Mouse (Mus musculus) urinary bladder, postnatal 10 days (tissue): ENCODE results near the gene Inafm1.
A peak's percentile ranks its signal among the peaks of the same experiment; 100 is the strongest.
"Not testable (repeated sequence)": the region's sequence is repeated elsewhere in the genome, so short reads cannot be mapped to it uniquely, and the experiment has no call there.

Source experiments
- DNase-seq: peaks from one replicate; pipeline ENCODE4 v3.0.0; 2022; ENCODE audit warnings: low spot score

Inafm1 gene

DNA sequence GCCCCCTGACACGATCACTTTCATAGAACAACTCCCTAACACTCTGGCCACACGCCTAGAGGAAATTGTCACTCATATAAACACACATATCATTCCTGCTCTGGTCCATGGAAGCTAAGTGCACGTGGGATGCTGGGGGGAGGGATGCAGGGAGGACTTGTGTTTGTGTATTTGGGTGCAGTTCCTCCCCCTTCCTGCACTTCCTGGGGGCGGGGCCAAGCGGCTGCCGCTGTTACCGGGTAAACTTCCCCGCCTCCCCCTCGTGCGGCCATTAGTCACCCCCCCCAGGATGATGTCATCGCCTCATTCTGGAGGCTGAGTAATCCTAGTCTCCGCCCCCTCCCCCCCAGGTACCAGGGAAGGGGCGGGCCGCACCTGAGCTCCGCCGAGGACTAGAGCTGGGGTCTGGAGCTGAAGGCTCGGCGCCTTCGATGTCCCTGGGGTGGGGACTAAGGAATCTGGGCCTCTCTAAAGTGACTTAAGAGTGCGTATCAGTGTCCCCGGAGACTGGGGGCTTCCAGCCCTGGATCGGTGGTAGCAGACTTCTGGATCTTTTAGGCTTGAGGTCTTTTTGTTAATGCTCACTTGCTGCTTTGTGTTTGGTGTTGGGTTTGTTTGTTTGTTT, 23.5 kb upstream of the Inafm1 start:
- DNase-seq = no peak

DNA sequence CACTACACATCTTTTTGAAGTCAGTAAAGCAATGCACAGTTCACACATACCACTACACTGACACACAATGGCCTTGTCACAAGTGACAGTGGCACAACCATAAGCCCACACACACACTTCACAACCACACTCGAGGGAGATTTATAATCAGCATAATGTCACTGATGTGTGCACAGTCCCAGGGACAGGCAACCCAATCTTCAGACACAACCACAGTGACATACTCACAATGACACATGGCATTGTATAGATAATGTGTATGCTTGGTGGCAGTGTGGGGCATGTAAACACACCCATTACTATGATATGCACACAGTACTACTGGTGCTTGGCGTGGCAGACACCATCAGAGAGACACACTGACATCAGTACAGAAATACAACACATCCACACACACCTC, 22.7 kb upstream of the Inafm1 start:
- no peak for DNase-seq

DNA sequence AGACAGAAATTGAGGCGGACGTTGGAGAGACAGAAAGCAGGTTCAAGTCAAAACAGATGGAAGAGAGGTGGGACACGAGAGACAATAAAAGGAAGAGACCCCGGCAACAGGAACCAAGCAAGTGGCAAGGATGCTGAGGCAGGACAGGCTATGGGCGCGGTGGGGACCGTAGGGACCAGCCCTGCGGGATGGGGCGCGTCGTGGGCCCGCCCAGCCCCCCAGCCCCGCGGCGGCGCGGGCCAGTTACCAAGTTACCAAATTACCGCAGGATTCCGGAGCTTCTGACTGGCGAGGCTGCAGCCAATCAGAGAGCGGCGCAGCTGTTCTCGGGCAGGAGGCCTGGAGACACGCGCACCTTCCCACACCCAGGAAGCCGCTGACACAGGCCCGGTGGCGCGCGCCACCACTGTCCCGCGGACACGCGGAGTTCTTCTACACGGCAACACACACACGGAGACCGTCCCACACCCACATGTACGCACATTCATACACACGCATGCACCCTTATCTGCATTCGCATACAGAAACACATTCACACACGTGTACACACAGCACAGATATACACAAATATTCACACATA, 22.0 kb upstream of the Inafm1 start:
- DNase-seq = no peak

DNA sequence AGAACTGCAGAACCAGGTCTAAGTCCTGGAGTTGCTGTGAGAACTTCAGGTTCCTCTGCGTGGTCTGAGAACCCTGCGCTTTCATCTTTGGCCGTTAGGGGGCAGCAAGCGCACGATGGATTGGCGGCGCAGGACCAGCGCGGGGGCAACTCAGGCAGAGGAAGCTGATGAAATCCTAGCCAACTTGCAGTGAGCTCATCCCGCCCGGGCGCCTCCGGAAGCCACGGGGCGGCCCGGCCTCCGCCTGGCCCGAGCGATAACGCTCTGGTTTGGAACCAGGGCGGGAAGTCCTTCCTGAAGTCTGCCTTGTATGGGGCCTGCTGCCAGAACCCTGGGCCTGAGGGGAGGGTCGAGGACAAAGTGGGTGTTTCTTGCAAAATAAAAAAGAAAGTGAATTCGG, 21.4 kb upstream of the Inafm1 start:
- DNase-seq = peak; percentile 88

DNA sequence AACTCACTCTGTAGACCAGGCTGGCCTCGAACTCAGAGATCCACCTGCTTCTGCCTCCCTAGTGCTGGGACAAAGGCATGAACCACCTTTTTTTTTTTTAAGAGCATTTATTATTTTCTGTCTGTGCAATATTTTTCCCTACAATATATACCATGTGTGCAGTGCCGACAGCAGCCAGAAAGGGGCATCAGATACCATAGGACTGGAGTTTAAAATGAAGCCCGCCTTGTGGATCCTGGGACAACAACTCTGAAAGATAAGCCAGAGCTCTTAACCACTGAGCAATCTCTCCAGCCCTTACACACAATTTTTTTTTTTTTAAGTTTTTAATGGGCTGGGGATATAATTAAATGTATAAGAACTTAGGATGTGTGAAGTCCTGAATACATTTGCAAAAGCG, 20.9 kb upstream of the Inafm1 start:
- DNase-seq = no peak

DNA sequence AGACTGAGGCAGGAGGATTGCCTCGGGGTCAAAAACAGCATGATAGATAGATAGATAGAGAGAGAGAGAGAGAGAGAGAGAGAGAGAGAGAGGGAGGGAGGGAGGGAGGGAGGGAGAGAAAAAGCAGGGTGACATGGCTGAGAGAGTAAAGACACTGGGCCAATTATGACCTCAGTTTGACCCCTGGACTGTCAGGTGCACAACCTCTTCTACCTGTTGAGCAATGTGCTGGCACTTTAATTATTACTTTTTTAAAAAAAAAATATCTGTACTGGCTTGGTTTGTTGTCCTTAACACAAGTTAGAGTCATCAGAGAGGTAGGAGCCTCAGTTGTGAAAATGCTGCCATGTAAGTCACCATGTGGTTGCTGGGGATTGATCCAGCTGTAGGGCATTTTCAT, 14.4 kb upstream of the Inafm1 start:
- no peak for DNase-seq

DNA sequence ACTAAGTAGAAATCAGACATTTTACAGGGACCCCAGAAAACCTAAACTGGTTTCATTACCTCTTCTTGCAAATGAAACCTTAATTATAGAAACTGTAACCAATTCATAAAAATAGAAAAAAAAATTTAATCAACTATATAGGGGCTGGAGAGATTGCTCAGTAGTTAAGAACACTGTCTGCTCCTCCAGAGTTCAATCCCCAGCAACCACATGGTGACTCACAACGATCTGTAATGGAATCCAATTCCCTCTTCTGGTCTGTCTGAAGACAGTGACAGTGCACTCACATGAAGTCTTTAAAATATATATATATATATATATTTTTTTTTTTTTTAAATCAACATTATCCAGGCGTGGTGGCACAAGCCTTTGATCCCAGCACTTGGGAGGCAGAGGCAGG, 13.6 kb upstream of the Inafm1 start:
- no peak for DNase-seq

DNA sequence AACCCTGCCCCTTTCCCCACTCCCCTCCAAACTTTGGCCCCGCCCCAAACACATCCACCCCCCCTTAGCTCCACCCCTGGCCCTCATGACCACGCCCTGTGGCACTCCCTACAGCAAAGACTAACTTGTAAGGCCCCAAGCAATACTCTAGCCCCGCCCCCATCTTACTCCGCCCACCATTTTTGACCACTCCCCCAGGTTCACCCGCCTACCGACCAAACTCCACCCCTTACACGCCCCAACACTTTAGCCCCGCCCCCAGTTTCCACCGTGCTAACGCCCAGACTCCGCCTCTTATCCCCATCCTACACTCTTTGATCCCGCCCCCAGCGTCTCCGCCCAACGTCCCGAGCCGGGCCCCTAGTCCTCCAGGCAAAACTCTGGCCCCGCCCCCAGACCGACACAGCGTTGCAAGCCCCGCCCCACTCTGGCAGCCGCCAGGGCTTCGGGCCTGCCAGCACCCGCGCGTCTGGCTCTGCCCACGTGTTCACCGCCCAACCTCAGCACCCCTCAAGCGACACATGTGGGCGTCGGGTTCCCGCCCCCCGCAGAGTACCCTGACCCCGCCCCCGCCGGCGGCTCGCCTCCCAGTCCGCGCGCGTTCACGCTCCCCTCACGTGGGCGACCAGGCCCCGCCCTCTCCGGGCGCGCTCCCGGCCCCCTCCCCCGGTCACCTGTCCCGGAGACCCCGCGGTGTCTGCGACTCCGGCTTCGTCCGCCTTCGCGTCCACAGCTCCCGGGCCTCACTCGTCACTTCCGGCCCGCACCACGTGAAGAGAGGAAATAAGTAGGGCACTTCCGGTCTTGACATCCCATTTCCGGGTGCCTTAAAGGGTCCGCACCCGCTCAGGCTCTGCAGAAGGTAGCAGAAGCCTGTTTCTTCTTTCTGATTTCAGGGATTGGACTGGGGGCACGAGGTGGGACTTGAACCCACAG, 12.9 kb upstream of the Inafm1 start, which contains the start of gene Ccdc9:
TSS of gene Ccdc9 (minus strand) at position 770 of the 936 bp plus-strand sequence.
- DNase-seq = peak; percentile 100

DNA sequence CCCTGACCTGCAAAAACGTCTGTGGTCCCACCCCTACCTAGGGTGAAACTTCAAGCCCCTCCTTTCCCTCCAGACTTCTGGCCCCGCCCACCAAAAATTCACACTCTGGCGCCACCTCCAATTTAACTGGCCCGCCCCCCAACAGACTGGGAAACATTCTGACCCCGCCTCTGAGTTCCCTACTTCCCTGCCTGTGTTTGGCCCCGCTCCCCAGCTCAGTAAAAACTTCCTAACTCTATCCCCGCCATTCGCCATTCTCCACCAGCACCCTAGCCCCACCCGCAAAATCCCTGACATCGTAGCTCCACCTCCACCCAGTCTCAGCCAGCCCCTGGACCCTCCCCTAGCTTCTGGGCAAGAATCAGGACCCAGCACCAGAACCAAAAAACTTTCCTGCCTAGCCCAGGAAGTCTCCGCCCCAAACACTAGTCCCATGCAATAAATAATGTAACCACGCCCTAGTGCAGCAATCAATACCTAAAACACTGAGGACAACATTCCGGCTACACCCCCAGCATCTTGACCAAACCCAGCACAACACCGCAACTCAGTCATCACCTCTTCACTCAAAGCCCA, 12.1 kb upstream of the Inafm1 start:
- no peak for DNase-seq

DNA sequence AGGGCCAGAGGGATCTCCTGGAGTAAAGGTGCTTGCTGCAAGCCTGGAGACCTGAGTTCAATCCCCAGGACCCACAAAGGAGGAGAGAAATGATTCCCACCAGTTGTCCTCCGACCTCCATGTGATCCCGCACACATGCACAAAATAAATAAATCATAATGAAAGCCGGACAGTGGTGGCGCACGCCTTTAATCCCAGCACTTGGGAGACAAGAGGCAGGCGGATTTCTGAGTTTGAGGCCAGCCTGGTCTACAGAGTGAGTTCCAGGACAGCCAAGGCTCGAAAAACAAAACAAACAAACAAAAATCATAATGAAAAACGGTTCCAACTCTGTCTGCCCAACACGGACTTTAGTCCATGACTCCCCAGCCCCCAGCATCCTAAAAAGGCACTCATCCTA, 11.5 kb upstream of the Inafm1 start:
- DNase-seq = no peak

DNA sequence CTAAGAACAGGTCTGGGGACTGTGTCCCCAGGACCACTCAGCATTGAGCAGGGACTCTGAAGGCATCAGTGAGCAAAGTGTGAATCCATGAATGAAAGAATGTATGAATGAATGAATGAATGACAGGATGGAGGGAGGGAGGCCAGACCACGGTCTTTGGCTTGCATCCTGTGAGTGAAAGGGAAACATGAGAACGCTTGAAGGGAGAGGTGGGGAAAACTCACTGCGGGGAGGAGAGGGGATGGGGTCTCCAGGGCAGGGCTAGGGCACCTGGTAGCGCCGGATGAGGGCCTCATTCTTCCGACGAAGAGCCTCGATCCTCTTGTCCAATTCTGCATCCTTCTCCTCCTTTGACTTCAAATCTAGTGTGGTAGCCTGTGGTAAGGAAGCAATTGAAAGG, 10.6 kb upstream of the Inafm1 start:
- no peak for DNase-seq

DNA sequence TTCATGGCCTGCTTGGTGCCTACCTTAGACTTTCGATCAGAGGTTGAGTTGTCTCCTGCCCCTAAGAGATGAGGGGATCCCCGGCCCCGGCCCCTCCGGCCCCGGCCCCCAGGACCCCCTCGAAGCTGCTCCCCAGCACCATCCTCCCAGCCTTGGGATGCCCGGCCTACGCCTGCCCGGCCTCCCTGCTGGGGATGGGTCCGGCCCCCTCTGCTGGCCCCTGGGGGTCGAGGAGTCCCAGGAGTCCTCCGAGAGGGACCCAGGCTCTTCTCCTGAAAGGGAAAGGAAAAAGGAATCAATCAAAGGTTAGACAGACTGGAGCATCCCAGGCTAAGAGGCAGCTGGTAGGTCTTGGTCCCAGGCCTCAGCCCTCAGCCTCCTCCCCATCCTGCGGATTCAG, 8.9 kb upstream of the Inafm1 start:
- DNase-seq = no peak

DNA sequence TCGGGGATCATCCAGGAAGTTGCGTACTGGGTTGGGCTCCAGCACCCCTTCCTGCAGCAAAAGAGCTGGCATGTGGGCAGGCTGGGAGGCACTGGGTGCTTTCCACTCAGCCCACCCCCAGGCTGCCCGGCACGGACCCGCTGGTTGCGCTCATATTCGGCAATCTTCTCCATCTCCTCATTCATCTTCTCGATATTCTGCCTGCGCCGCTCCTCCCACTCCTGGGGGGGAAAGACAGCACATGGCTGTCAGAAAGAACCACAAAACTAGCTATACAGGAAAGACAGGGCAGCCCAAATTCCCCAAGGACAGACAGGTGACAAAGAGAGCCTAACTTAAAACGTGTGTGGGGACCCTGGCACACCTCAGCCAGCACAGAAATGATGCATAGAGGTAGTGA, 7.3 kb upstream of the Inafm1 start:
- DNase-seq = no peak

DNA sequence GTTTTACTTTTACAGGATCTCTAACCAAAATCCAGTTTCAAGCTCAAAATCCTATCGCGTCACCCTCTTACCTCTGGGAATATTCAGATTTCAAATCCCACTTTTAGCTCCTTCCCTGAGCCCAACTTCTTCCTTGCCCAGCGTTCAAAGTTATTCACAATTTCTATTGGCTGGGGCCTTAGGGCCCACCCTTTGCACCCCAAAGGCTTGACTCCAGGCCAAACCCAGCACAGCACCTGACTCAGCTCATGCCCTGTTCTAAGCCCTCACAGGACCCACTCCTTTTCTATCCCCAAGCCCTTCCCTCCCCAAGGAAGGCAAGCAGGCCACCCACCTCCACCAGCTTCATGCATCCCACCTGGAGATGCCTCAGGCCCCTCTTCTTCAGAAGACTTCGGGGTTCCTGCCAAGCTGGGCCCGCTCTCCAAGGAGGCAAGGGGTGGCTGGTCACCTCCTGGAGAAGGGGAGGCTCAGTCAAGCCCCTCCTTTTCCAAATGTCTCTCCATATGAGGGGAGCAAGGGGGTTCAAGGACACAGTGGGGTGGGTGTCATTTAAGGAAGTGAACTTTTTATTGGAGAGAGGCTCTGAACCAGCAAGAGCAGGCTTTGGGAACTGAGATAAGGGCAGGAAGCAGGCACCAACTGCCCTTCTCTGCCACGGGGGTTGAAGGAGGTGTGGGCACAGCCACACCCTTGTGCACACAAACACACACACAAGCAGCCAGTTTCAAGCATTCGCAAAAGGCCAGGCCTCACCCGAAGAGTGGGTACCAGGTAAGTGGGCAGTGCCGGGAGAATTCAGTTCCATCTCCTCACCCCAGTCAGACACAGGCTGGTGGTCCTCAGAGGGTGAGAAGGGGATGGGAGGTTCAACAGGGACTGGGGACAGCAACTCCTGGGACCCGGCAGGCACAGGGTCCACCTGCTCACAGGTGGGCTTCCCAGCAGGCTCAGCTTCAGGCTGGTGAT, 1.8 kb upstream of the Inafm1 start:
- DNase-seq = no peak

DNA sequence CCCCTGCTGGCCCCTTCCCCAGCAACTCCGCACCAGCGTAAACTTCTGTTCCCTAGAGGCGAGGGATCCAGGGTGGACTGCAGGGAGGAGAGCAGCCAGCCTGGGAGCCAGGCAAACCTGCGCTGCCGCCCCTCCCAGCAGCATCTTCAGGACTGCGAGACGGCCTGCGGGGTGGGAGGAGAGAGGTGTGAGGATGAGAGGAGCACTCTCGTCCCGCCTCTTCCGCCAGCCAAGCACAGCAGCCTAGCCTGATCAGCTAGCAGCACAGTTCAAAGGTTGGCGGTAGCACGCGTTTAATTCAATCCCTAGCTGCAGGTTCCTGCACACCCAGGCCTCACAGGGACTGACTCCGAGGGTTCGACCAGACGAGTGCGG, 336 bp upstream of the Inafm1 start:
- DNase-seq = no peak

DNA sequence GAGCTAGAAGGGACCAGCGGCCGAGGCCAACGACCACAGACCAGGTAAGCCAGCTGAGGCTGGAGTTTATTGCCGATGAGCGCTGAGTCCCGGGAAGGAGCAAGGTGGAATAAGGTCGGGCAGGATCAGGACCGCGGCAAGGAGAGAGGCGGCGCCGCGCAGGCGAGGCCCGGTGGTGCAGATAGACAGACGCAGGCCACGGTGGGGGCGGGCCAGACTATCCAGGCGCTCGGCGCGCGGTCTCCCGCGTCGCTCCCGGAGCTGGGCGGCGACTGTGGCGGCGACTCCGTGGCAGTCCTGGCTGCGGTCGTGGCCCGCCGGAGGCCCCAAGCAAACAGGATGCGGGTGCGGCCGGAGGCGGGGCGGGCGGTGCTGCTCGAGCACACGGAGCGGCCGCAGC, 736 bp downstream of the Inafm1 start:
- peak; percentile 39 for DNase-seq

DNA sequence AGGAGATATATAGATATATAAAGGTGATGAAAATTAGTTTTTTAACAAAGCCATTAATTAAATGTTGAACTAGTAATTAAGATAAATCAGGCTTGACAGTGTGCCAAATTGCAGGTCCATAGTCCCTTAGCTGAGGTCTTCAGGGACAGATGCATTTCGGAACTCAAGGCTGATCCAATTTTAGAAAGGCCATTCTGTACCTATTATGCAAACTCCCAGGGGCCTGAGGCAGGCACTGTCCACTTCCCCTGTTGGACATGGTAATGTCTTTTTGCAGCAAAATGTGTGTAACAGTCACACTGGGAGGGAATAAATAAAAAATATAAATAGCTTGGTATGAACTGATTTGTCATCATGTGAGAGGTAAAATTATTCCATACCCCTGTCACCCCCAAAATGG, 2.3 kb downstream of the Inafm1 start:
- DNase-seq = no peak

DNA sequence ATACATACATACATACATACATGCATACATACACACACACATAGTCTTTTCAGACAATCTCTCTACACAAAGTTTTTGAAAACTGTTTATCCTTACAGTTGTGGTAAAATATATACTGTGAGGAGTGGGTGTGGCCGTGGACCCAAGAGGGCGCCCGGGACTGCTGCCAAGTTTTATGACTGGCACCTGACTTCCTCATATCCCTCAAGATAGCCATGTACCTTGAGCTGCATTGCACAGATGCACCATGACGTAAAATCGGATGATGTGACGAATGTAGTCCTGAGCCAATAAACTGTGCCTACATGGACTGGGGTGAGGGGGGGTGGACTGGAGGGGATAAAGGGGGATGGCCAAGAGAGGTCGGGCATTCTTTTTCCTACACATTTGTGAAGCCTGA, 6.8 kb downstream of the Inafm1 start:
- DNase-seq = not testable (repeated sequence)

DNA sequence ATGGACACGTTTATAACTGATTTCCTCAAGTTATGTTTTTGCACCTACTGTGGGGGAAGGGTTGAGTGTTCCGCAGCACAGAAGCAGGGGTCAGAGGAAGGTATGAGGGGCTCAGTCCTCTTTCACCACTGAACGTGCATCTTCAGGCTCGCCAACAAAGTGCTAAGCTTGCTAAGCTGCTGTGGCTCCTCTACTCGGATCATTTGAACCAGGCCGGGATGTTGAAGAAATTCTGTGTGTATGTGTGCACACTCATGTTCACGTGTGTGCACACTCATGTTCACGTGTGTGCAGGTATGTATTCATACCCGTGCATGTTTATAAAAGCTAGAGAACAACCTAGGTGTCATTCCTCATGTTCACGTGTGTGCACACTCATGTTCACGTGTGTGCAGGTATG, 7.6 kb downstream of the Inafm1 start:
- DNase-seq = no peak

DNA sequence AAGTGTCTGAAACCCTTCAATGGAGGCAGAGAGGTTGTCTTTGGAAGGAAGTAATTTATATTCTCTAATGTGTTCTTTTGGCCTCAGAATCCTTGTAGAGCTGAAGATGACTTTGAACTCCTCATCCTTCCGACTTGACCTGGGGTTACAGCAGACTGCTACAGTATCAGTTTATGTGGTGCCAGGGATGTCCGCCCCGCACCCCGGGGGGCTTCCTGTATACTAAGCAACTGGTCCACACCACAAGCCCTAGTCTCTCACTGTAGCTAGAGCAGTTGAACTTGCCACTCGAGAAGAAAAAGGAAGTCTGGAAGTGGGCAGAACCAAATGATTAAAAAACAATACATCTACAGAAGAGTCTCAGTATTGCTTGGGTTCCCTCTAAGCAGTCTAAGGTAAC, 9.6 kb downstream of the Inafm1 start:
- DNase-seq = no peak

DNA sequence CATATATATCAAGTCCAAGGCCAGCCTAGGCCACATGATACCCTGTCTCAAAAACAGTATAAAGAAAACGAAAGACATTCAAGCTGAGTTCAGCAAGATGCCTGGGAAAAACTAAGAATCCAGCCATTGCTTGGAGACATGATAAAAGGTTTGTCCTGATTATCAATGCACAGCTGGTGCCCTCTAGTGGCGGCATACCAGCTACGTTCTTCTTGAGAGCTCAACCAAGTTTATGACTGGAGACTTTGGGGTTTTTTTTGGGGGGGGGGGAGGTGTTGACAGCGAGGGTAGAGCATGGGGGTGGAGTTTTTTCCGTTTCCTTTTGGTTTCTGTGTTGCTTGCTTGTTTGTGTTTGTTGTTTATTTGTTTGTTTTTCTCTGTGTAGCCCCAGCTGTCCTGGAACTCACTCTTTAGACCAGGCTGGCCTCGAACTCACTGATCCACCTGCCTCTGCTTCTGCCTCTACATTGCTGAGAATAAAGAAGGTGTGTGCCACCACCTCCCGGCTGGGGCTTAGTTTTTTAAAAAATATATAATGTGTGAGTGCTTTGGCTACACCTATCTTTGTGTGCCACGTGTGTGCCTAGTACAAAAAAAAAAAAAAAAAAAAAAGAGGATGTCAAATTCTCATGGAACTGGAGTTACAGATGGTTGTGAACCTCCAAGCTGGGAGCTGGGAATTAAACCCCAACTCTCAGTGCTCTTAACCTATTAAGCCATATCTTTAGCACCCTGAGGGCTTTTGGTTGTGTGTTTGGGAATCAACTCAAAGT, 10.2 kb downstream of the Inafm1 start:
- DNase-seq = no peak
